Mouse (Mus musculus): Measurements from ENCODE around the gene Slc5a5. TPM values are rescaled to one million over a fixed set of nuclear protein-coding genes. Genes with fewer than 3 reads are reported as not detected.

The Slc5a5 gene
- total RNA-seq, 2 experiments from 2014 or later, result not detected

GRCm38 (mm10) chr8:70833018-70833482 is 59.5 kb downstream of the Slc5a5 start:
- peak; percentile 54 to 68 for DNase-seq

Small RNA genes within 50 kb of the gene (microRNA-seq; reads per million reads assigned to microRNA genes)
- gene Mir1969 (0 to 0.38 reads per million in 2 experiments), gene Mir7067 (0.54 to 0.76 reads per million in 2 experiments)

Other genes starting within 250 kb of the Slc5a5 start
- gene Pgpep1, start 232.4 kb downstream of the Slc5a5 start, total RNA-seq (2021), result 10 to 100 TPM; 40.5 to 41.1 TPM
- gene Lsm4, start 219.5 kb downstream of the Slc5a5 start, total RNA-seq (2021), result 10 to 100 TPM; 66.7 to 73.1 TPM
- gene Jund, start 193.8 kb downstream of the Slc5a5 start, total RNA-seq (2021), result 100 to 1,000 TPM; 129 to 138 TPM
- under 1 TPM in 1 of 2 experiments, not detected in 1; 0.05 TPM for gene Iqcn, start 189.3 kb downstream of the Slc5a5 start, total RNA-seq (2021)
- not detected for gene Gm3336, start 174.2 kb downstream of the Slc5a5 start, total RNA-seq (2021)
- gene Pde4c, start 169.0 kb downstream of the Slc5a5 start, total RNA-seq (2021), result 1 to 10 TPM; 1.4 to 2.0 TPM
- 10 to 100 TPM; 40.3 to 49.2 TPM for gene Rab3a, start 138.1 kb downstream of the Slc5a5 start, total RNA-seq (2021)
- gene Mpv17l2, start 131.8 kb downstream of the Slc5a5 start, total RNA-seq (2021), result 10 to 100 TPM; 26.9 to 27.5 TPM
- gene Pik3r2, start 116.0 kb downstream of the Slc5a5 start, total RNA-seq (2021), result 10 to 100 TPM; 19.7 to 21.4 TPM
- 1 to 10 TPM; 6.8 to 9.8 TPM for gene Mast3, start 87.7 kb downstream of the Slc5a5 start, total RNA-seq (2021)
- under 1 TPM; 0.15 to 0.31 TPM for gene Il12rb1, start 84.3 kb downstream of the Slc5a5 start, total RNA-seq (2021)
- gene Arrdc2, start 53.0 kb downstream of the Slc5a5 start, total RNA-seq (2021), result 10 to 100 TPM; 14.8 to 29.0 TPM
- 10 to 100 TPM; 13.7 to 14.4 TPM for gene Kcnn1, start 29.5 kb downstream of the Slc5a5 start, total RNA-seq (2021)
- gene Ccdc124, start 18.8 kb downstream of the Slc5a5 start, total RNA-seq (2021), result 10 to 100 TPM; 42.4 to 46.2 TPM
- 1,000 to 10,000 TPM; 1,029 to 1,075 TPM for gene Rpl18a, start 4.7 kb upstream of the Slc5a5 start, total RNA-seq (2021)
- 10 to 100 TPM; 18.9 to 19.8 TPM for gene Map1s, start 13.2 kb upstream of the Slc5a5 start, total RNA-seq (2021)